Mouse (Mus musculus): ENCODE results near the gene Zfp473. TPM values are rescaled to one million over a fixed set of nuclear protein-coding genes. Genes with fewer than 3 reads are reported as not detected.
"Not testable (repeated sequence)": the region's sequence is repeated elsewhere in the genome, so short reads cannot be mapped to it uniquely, and the experiment has no call there.

The Zfp473 gene
- polyA plus RNA-seq, 1 experiment from 2014 or later = 0.94 TPM

GRCm38 (mm10) chr7:44709881-44710280, 41.0 kb downstream of the Zfp473 start:
- Histone ChIP-seq H3K9me3 (replicated peaks) (no peaks in the 10 kb centered on the region), H3K4me3 (replicated peaks) (no peak overlapping the region)

GRCm38 (mm10) chr7:44708574-44708973, 42.3 kb downstream of the Zfp473 start, which contains the start of gene Izumo2:
Gene Izumo2, plus strand, starts transcription at chr7:44708742.
- WGBS (ENCODE audit: insufficient replicate concordance) = 62% methylated on average over 14 of the region's 14 CpGs
- H3K9me3 ChIP-seq (replicated peaks) = no peaks in the 10 kb centered on the region
- no peak within 1 kb of the TSS for H3K4me3 ChIP-seq (replicated peaks)

More at GRCm38 (mm10) chr7:44709881-44710280, 41.0 kb downstream of the Zfp473 start:
- WGBS (ENCODE audit: insufficient replicate concordance) = 63% methylated on average over 5 of the region's 5 CpGs
- Histone ChIP-seq H3K4me1 (replicated peaks) (no peaks in the 10 kb centered on the region), H3K9ac (no peak overlapping the region), H3K36me3 (replicated peaks) (no peaks in the 10 kb centered on the region), H3K27me3 (no peaks in the 10 kb centered on the region), H3K4me2 (no peak overlapping the region), H3K27ac (replicated peaks) (no peak overlapping the region)
- ATAC-seq (ENCODE audit: insufficient read depth) = no peak

GRCm38 (mm10) chr7:44708093-44708492, 42.8 kb downstream of the Zfp473 start:
- ATAC-seq (ENCODE audit: insufficient read depth) = not testable (repeated sequence)

More at GRCm38 (mm10) chr7:44708574-44708973, 42.3 kb downstream of the Zfp473 start, which contains the start of gene Izumo2:
- Histone ChIP-seq H3K27ac (replicated peaks) (no peak within 1 kb of the TSS), H3K4me2 (no peak within 1 kb of the TSS), H3K9ac (no peak within 1 kb of the TSS), H3K27me3 (no peaks in the 10 kb centered on the region), H3K36me3 (replicated peaks) (no peaks in the 10 kb centered on the region), H3K4me1 (replicated peaks) (no peaks in the 10 kb centered on the region)
- no peak for ATAC-seq (ENCODE audit: insufficient read depth)

GRCm38 (mm10) chr7:44707169-44707675, 43.6 kb downstream of the Zfp473 start:
- Histone ChIP-seq H3K9ac (no peak overlapping the region), H3K36me3 (replicated peaks) (no peaks in the 10 kb centered on the region), H3K4me3 (replicated peaks) (no peak overlapping the region), H3K27me3 (no peaks in the 10 kb centered on the region), H3K4me1 (replicated peaks) (no peaks in the 10 kb centered on the region), H3K4me2 (no peak overlapping the region), H3K27ac (replicated peaks) (no peak overlapping the region), H3K9me3 (replicated peaks) (no peaks in the 10 kb centered on the region)
- no peak for ATAC-seq (ENCODE audit: insufficient read depth)
- WGBS (ENCODE audit: insufficient replicate concordance) = 60% methylated on average over 5 of the region's 5 CpGs

More at GRCm38 (mm10) chr7:44708093-44708492, 42.8 kb downstream of the Zfp473 start:
- not testable (repeated sequence) for H3K4me2 ChIP-seq; H3K9ac ChIP-seq; H3K27me3 ChIP-seq; H3K36me3 ChIP-seq (replicated peaks); H3K9me3 ChIP-seq (replicated peaks); H3K4me1 ChIP-seq (replicated peaks); H3K27ac ChIP-seq (replicated peaks); H3K4me3 ChIP-seq (replicated peaks)
- 68% methylated on average over 6 of the region's 6 CpGs for WGBS (ENCODE audit: insufficient replicate concordance)

GRCm38 (mm10) chr7:44706322-44706721, 44.5 kb downstream of the Zfp473 start:
- H3K36me3 ChIP-seq (replicated peaks) = no peaks in the 10 kb centered on the region
- no peaks in the 10 kb centered on the region for H3K9me3 ChIP-seq (replicated peaks)
- H3K9ac ChIP-seq = no peak overlapping the region
- no peak overlapping the region for H3K4me3 ChIP-seq (replicated peaks)
- no peak for ATAC-seq (ENCODE audit: insufficient read depth)
- no peaks in the 10 kb centered on the region for H3K27me3 ChIP-seq
- no peak overlapping the region for H3K4me2 ChIP-seq
- no peak overlapping the region for H3K27ac ChIP-seq (replicated peaks)
- no peaks in the 10 kb centered on the region for H3K4me1 ChIP-seq (replicated peaks)

GRCm38 (mm10) chr7:44705086-44705485, 45.8 kb downstream of the Zfp473 start:
- no peak overlapping the region for H3K27ac ChIP-seq (replicated peaks)
- H3K4me1 ChIP-seq (replicated peaks) = no peaks in the 10 kb centered on the region
- no peaks in the 10 kb centered on the region for H3K9me3 ChIP-seq (replicated peaks)
- H3K9ac ChIP-seq = no peak overlapping the region
- H3K36me3 ChIP-seq (replicated peaks) = no peaks in the 10 kb centered on the region
- 61% methylated on average over 4 of the region's 4 CpGs for WGBS (ENCODE audit: insufficient replicate concordance)
- ATAC-seq (ENCODE audit: insufficient read depth) = no peak
- H3K4me2 ChIP-seq = no peak overlapping the region
- H3K4me3 ChIP-seq (replicated peaks) = no peak overlapping the region
- H3K27me3 ChIP-seq = no peaks in the 10 kb centered on the region

GRCm38 (mm10) chr7:44704363-44704762, 46.5 kb downstream of the Zfp473 start:
- Histone ChIP-seq H3K36me3 (replicated peaks) (no peaks in the 10 kb centered on the region), H3K4me2 (no peak overlapping the region), H3K27ac (replicated peaks) (no peak overlapping the region), H3K4me3 (replicated peaks) (no peak overlapping the region), H3K9me3 (replicated peaks) (no peaks in the 10 kb centered on the region), H3K4me1 (replicated peaks) (no peaks in the 10 kb centered on the region), H3K27me3 (no peaks in the 10 kb centered on the region), H3K9ac (no peak overlapping the region)
- no peak for ATAC-seq (ENCODE audit: insufficient read depth)
- 53% methylated on average over 3 of the region's 3 CpGs for WGBS (ENCODE audit: insufficient replicate concordance)

GRCm38 (mm10) chr7:44702985-44703384, 47.9 kb downstream of the Zfp473 start:
- H3K9ac ChIP-seq = no peak overlapping the region
- no peak overlapping the region for H3K27ac ChIP-seq (replicated peaks)
- H3K9me3 ChIP-seq (replicated peaks) = no peaks in the 10 kb centered on the region
- H3K4me2 ChIP-seq = no peak overlapping the region
- 55% methylated on average over 8 of the region's 8 CpGs for WGBS (ENCODE audit: insufficient replicate concordance)
- no peak for ATAC-seq (ENCODE audit: insufficient read depth)
- H3K36me3 ChIP-seq (replicated peaks) = no peaks in the 10 kb centered on the region
- H3K4me1 ChIP-seq (replicated peaks) = no peaks in the 10 kb centered on the region
- no peak overlapping the region for H3K4me3 ChIP-seq (replicated peaks)
- no peaks in the 10 kb centered on the region for H3K27me3 ChIP-seq

- peaks cover 8% of the 10 kb centered on the region; the same call in 1 of the 2 replicates for H3K4me1 ChIP-seq (replicated peaks)
- 5% methylated on average over 6 of the region's 6 CpGs for WGBS (ENCODE audit: insufficient replicate concordance)
- no peaks in the 10 kb centered on the region for H3K36me3 ChIP-seq (replicated peaks)
- H3K4me3 ChIP-seq (replicated peaks) = no peak overlapping the region
- no peak overlapping the region for H3K9ac ChIP-seq
- no peak overlapping the region for H3K4me2 ChIP-seq
- H3K27me3 ChIP-seq = peaks cover 5% of the 10 kb centered on the region; the same call in 1 of the 2 replicates
- no peak overlapping the region for H3K27ac ChIP-seq (replicated peaks)
- no peaks in the 10 kb centered on the region for H3K9me3 ChIP-seq (replicated peaks)
- ATAC-seq (ENCODE audit: insufficient read depth) = no peak
Observed at GRCm38 (mm10) chr7:44701921-44702320, 48.9 kb downstream of the Zfp473 start.

- H3K36me3 ChIP-seq (replicated peaks) = no peaks in the 10 kb centered on the region
- H3K9me3 ChIP-seq (replicated peaks) = no peaks in the 10 kb centered on the region
- H3K4me2 ChIP-seq = no peak overlapping the region
- H3K4me3 ChIP-seq (replicated peaks) = no peak overlapping the region
- ATAC-seq (ENCODE audit: insufficient read depth) = no peak
- no peak overlapping the region for H3K9ac ChIP-seq
- WGBS (ENCODE audit: insufficient replicate concordance) = 22% methylated on average over 7 of the region's 7 CpGs
- peaks cover 8% of the 10 kb centered on the region; the same call in 1 of the 2 replicates for H3K27me3 ChIP-seq
- H3K27ac ChIP-seq (replicated peaks) = no peak overlapping the region
- H3K4me1 ChIP-seq (replicated peaks) = peaks cover 8% of the 10 kb centered on the region; the same call in 1 of the 2 replicates
Observed at GRCm38 (mm10) chr7:44697980-44698379, 52.9 kb downstream of the Zfp473 start.

- Histone ChIP-seq H3K27me3 (peaks cover 8% of the 10 kb centered on the region; the same call in 1 of the 2 replicates), H3K4me2 (no peak overlapping the region; the same call in 1 of the 2 replicates), H3K4me1 (replicated peaks) (peaks cover 8% of the 10 kb centered on the region; the same call in 1 of the 2 replicates), H3K4me3 (replicated peaks) (no peak overlapping the region), H3K9ac (no peak overlapping the region), H3K27ac (replicated peaks) (no peak overlapping the region), H3K36me3 (replicated peaks) (no peaks in the 10 kb centered on the region), H3K9me3 (replicated peaks) (no peaks in the 10 kb centered on the region)
- ATAC-seq (ENCODE audit: insufficient read depth) = no peak
- 15% methylated on average over 20 of the region's 20 CpGs for WGBS (ENCODE audit: insufficient replicate concordance)
Observed at GRCm38 (mm10) chr7:44697191-44697710, 53.6 kb downstream of the Zfp473 start.

Data from liver, embryonic 15.5 days (tissue).